8 mouse cellular contexts compared by ENCODE assay signal in genomic region chr11:75147846-75148168, GRCm38 (mm10). TPM values are rescaled to one million over a fixed set of nuclear protein-coding genes. Genes with fewer than 3 reads are reported as not detected.
A peak's percentile ranks its signal among the peaks of the same experiment; 100 is the strongest.
DNase-seq lines count a peak whose midpoint lies in the region; ATAC-seq and TF ChIP-seq lines count a peak whose summit lies in the region.

No protein-coding gene starts in this region.

- 0 out of 2 replicates have a peak, but pooled peaks have one; percentile 40 for ATAC-seq in embryonic facial prominence, embryonic 13.5 days (ENCODE audit: insufficient number of reproducible peaks, insufficient read depth, low FRiP score, low TSS enrichment, low read depth)
- peak; percentile 66 for ATAC-seq in hindbrain, embryonic 13.5 days (ENCODE audit: low FRiP score)
- peak; percentile 78 for ATAC-seq in lung, postnatal 0 days

- H3K9ac ChIP-seq in embryonic facial prominence, embryonic 13.5 days = no peak overlapping the region
- H3K9ac ChIP-seq in hindbrain, embryonic 13.5 days = no peak overlapping the region
- 0 out of 2 replicates have a peak overlapping the region, but pooled peaks have one; percentile 3 for H3K9ac ChIP-seq in lung, postnatal 0 days (replicated peaks; ENCODE audit: low read depth)

- no peak for TF ChIP-seq EP300 in lung, postnatal 0 days (IDR thresholded peaks at IDR 0.05)

- peaks cover 44% of the 10 kb centered on the region for H3K36me3 ChIP-seq in embryonic facial prominence, embryonic 13.5 days
- H3K36me3 ChIP-seq in hindbrain, embryonic 13.5 days = peaks cover 39% of the 10 kb centered on the region
- H3K36me3 ChIP-seq in lung, postnatal 0 days (ENCODE audit: insufficient read depth, low read length) = no peaks in the 10 kb centered on the region

- no peak overlapping the region; the same call in 1 of the 2 replicates for H3K4me2 ChIP-seq in embryonic facial prominence, embryonic 13.5 days
- no peak overlapping the region for H3K4me2 ChIP-seq in hindbrain, embryonic 13.5 days
- H3K4me2 ChIP-seq in lung, postnatal 0 days (replicated peaks; ENCODE audit: low read depth, low read length) = no peak overlapping the region

- no peak overlapping the region for H3K4me3 ChIP-seq in embryonic facial prominence, embryonic 13.5 days
- no peak overlapping the region for H3K4me3 ChIP-seq in hindbrain, embryonic 13.5 days
- no peak overlapping the region for H3K4me3 ChIP-seq in lung, postnatal 0 days (ENCODE audit: low read depth, low read length)

- peak overlapping the region; percentile 89 for H3K27ac ChIP-seq in embryonic facial prominence, embryonic 13.5 days
- peak overlapping the region; percentile 75 for H3K27ac ChIP-seq in hindbrain, embryonic 13.5 days
- H3K27ac ChIP-seq in lung, postnatal 0 days (ENCODE audit: low read length) = peak overlapping the region; percentile 55; the same call in 1 of the 2 replicates

- H3K9me3 ChIP-seq in embryonic facial prominence, embryonic 13.5 days = no peaks in the 10 kb centered on the region
- no peaks in the 10 kb centered on the region for H3K9me3 ChIP-seq in hindbrain, embryonic 13.5 days
- no peaks in the 10 kb centered on the region for H3K9me3 ChIP-seq in lung, postnatal 0 days (ENCODE audit: low read length)

- TF ChIP-seq CTCF in lung, postnatal 0 days (IDR thresholded peaks at IDR 0.05) = peak; percentile 39; the same call in 1 of the 2 replicates

- H3K4me1 ChIP-seq in embryonic facial prominence, embryonic 13.5 days = peaks cover 32% of the 10 kb centered on the region
- H3K4me1 ChIP-seq in hindbrain, embryonic 13.5 days (replicated peaks) = peaks cover 18% of the 10 kb centered on the region
- peaks cover 7% of the 10 kb centered on the region; the same call in 1 of the 2 replicates for H3K4me1 ChIP-seq in lung, postnatal 0 days (ENCODE audit: insufficient read depth, low read depth, low read length)

- WGBS in embryonic facial prominence, embryonic 13.5 days = 34% methylated on average over 3 of the region's 3 CpGs
- 55% methylated on average over 3 of the region's 3 CpGs for whole genome bisulfite sequencing in hindbrain, embryonic 13.5 days
- 37% methylated on average over 3 of the region's 3 CpGs for WGBS in lung, postnatal 0 days

- H3K27me3 ChIP-seq in embryonic facial prominence, embryonic 13.5 days = no peaks in the 10 kb centered on the region
- H3K27me3 ChIP-seq in hindbrain, embryonic 13.5 days = no peaks in the 10 kb centered on the region
- no peaks in the 10 kb centered on the region for H3K27me3 ChIP-seq in lung, postnatal 0 days (replicated peaks; ENCODE audit: insufficient read depth, low read length)

- peak; percentile 18 for DNase-seq in gastrocnemius, postnatal 10 days
- no peak for DNase-seq in gastrocnemius, adult 8-10 months (ENCODE audit: low spot score in 2 of 2)
- DNase-seq in lung, postnatal 0 days (ENCODE audit: low spot score) = peak; percentile 78
- no peak for DNase-seq in Muller cell, postnatal 12 days (ENCODE audit: inconsistent ontology term)
- no peak for DNase-seq in adrenal gland, postnatal 36 days
- no peak for DNase-seq in cerebellum, adult 11-12 months

RNA-seq across cellular contexts. Expression of gene Hic1, which starts 21.5 kb away (rescaled TPM):
- total RNA-seq in gastrocnemius, postnatal 10 days (2021) = 10 to 100 TPM; 21.1 to 27.1 TPM
- total RNA-seq in gastrocnemius, adult 8-10 months (2022) = 1 to 10 TPM; 2.7 to 5.0 (median 4.0) TPM
- polyA plus RNA-seq in embryonic facial prominence, embryonic 13.5 days (2015; fragmentation: Nextera tagmentation; extraction: Ambion mirVana) = 8.2 and 9.7 TPM in 2 replicates
- 3.4 TPM in 2 replicates for polyA plus RNA-seq in hindbrain, embryonic 13.5 days (2015; fragmentation: Nextera tagmentation; extraction: Ambion mirVana)
- polyA plus RNA-seq in lung, postnatal 0 days (2015; fragmentation: Nextera tagmentation; extraction: Ambion mirVana) = 9.9 and 13.4 TPM in 2 replicates
- 1 to 10 TPM; 8.3 to 9.0 TPM for total RNA-seq in adrenal gland, postnatal 36 days (2021)

RNA-seq across cellular contexts. Expression of gene Ovca2, which starts 30.8 kb away (rescaled TPM):
- total RNA-seq in gastrocnemius, postnatal 10 days (2021) = 1 to 10 TPM; 4.7 to 5.1 TPM
- total RNA-seq in gastrocnemius, adult 8-10 months (2022) = 1 to 10 TPM; 2.0 to 4.5 (median 2.3) TPM
- 28.7 and 30.4 TPM in 2 replicates for polyA plus RNA-seq in embryonic facial prominence, embryonic 13.5 days (2015; fragmentation: Nextera tagmentation; extraction: Ambion mirVana)
- polyA plus RNA-seq in hindbrain, embryonic 13.5 days (2015; fragmentation: Nextera tagmentation; extraction: Ambion mirVana) = 17.0 and 18.2 TPM in 2 replicates
- polyA plus RNA-seq in lung, postnatal 0 days (2015; fragmentation: Nextera tagmentation; extraction: Ambion mirVana) = 19.7 and 22.0 TPM in 2 replicates
- 10 to 100 TPM; 20.7 to 22.4 TPM for total RNA-seq in adrenal gland, postnatal 36 days (2021)

RNA-seq across cellular contexts. Expression of gene Dph1, which starts 43.2 kb away (rescaled TPM):
- 1 to 10 TPM; 8.3 to 8.4 TPM for total RNA-seq in gastrocnemius, postnatal 10 days (2021)
- 1 to 10 TPM; 4.2 to 6.9 (median 5.4) TPM for total RNA-seq in gastrocnemius, adult 8-10 months (2022)
- polyA plus RNA-seq in embryonic facial prominence, embryonic 13.5 days (2015; fragmentation: Nextera tagmentation; extraction: Ambion mirVana) = 20.8 and 24.5 TPM in 2 replicates
- polyA plus RNA-seq in hindbrain, embryonic 13.5 days (2015; fragmentation: Nextera tagmentation; extraction: Ambion mirVana) = 14.4 and 15.5 TPM in 2 replicates
- polyA plus RNA-seq in lung, postnatal 0 days (2015; fragmentation: Nextera tagmentation; extraction: Ambion mirVana) = 11.3 and 14.8 TPM in 2 replicates
- 10 to 100 TPM; 29.8 to 30.6 TPM for total RNA-seq in adrenal gland, postnatal 36 days (2021)

RNA-seq across cellular contexts. Expression of gene Rtn4rl1, which starts 45.8 kb away (rescaled TPM):
- total RNA-seq in gastrocnemius, postnatal 10 days (2021) = 1 to 10 TPM; 3.2 to 3.8 TPM
- 1 to 10 TPM in 1 of 4 experiments, under 1 TPM in 3; 0.63 to 1.3 (median 0.94) TPM for total RNA-seq in gastrocnemius, adult 8-10 months (2022)
- 6.0 and 7.1 TPM in 2 replicates for polyA plus RNA-seq in embryonic facial prominence, embryonic 13.5 days (2015; fragmentation: Nextera tagmentation; extraction: Ambion mirVana)
- polyA plus RNA-seq in hindbrain, embryonic 13.5 days (2015; fragmentation: Nextera tagmentation; extraction: Ambion mirVana) = 6.2 and 8.0 TPM in 2 replicates
- polyA plus RNA-seq in lung, postnatal 0 days (2015; fragmentation: Nextera tagmentation; extraction: Ambion mirVana) = 3.6 and 4.3 TPM in 2 replicates
- 10 to 100 TPM; 37.3 to 53.0 TPM for total RNA-seq in adrenal gland, postnatal 36 days (2021)

Comparison
In these comparisons a context has a peak if more than half of its experiments do, and no peak if none do; other contexts are left out.
1. DNase-seq: peak in gastrocnemius, postnatal 10 days (single experiment) and lung, postnatal 0 days (single experiment); none in gastrocnemius, adult 8-10 months (0 of 2), Muller cell, postnatal 12 days (single experiment), adrenal gland, postnatal 36 days (0 of 2) and cerebellum, adult 11-12 months (single experiment).
2. Peak in every context shown above with its lines, with median percentiles within 50 percentile points of each other: ATAC-seq and H3K27ac ChIP-seq.